Mouse (Mus musculus) testis, postnatal 10 days (tissue): ENCODE measurements around the gene Gcm2.
A peak's percentile ranks its signal among the peaks of the same experiment; 100 is the strongest.

Experiments used
- DNase-seq: peaks from one replicate; pipeline ENCODE4 v3.0.0; 2021; ENCODE audit warnings: low spot score

The Gcm2 gene

GRCm38 (mm10) chr13:41079421-41079780 lies 31.4 kb downstream of the Gcm2 start, which contains the start of gene Mak:
TSS of gene Mak (minus strand) at chr13:41079706.
- peak; percentile 77 for DNase-seq

- DNase-seq, result no peak
Observed at GRCm38 (mm10) chr13:41078690-41079420, 32.0 kb downstream of the Gcm2 start.

DNA sequence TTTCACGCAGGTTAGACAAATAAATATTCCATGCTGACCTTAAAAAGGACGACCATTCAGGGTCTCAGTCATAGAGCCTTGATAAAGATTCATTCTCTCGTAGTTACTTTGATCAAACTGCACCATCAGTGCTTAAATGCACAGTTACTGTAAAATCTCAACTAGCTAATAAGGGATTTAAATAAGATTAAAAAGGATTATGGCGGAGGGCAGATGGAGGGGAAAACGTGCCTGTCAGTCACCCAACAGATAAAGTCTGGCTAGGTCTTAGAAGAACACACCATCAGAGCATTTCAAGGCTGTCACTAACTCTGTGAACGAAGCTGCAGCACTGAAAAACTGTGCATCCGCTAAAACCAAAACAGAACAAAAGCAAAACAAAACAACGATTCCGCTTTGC lies 32.9 kb downstream of the Gcm2 start:
- DNase-seq, result no peak

DNA sequence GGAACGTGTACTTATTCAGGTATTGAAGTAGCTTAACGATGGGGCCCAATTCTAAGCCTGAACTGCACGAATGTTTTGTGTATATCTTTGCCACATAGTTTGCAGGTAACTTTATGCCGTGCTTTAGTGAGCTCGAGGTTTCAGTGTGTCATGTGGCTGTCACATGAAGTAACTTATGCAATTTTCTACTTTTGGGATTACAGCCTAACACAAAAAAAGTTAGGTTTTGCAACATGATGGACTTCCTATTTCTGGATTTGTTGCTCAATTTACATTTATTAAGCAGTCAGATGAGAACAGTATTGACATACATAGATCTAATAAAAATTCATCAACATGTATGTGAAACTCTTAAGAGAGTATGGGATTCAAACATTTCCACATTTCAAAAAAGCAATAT lies 37.0 kb downstream of the Gcm2 start:
- DNase-seq, result no peak

DNA sequence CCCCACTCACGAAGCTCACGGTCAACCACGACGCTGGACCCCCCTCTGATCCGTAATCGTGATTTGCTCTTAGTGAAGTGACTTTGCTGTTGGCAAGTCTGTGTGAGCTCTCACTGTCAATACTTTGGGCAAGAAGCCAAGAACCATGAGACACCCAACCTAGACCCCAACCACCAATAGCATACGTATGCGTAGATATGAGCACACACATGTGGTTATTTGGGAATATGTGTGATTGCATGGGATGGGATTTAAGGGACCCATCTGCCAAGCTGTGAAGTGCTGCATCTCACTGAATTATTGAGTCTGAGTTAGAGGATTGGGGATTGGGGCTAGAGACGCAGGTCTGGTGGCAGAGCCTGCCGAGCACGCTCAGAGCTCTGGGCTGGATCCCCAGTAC lies 39.2 kb downstream of the Gcm2 start:
- no peak for DNase-seq

DNA sequence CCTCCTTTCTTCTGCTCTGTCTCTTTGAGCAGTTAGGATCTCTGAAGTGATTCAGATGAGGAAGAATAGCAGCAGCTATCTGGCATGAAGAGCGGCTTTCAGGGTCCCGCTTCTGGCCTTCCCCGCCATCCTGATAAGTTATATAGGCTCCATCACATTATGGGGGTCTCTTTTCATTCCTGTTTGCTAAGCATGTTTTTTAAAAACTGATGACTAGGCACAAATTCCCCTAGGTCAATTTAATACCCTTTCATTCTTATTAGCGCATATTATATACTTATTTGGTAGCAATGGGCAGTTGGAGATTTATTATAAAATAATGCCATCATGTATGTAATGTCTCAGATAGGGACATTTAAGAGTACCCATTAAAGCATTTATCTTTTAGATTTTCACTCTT lies 43.2 kb downstream of the Gcm2 start:
- DNase-seq, result no peak

DNA sequence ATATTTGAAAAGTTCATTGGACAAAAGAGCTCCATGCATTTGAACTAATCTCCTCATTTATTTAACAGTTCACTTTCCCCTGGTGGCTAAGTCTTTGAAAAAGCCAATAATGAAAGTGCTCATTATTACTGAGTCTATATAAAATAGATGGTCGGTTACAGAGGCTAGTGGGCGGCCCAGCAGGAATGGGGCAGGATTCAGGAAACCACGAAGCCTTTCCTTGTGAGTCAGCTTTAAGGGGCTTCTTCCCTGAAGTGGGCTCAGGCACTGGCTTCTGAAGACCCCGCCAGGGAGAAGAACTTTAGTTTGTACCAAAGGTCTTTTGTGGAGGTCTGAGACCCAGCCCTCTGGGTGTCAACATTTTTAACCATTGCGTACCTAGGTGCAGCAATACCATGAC lies 58.9 kb downstream of the Gcm2 start:
- DNase-seq, result no peak
